Mouse (Mus musculus) kidney, postnatal 0 days (tissue): ENCODE results near the gene Rilp. TPM values are rescaled to one million over a fixed set of nuclear protein-coding genes. Genes with fewer than 3 reads are reported as not detected.

ENCODE experiments used
- ATAC-seq: fragments of 200-750 bp; cut with Nextera tagmentation; replicated peaks from 2 replicates; pipeline ENCODE4 v1.8.0; 2017; ENCODE audit warnings: low read depth, moderate number of reproducible peaks, moderate TSS enrichment, moderate library complexity; ENCODE audit not compliant: low FRiP score
- DNase-seq: peaks from one replicate; pipeline ENCODE4 v3.0.0-alpha.2; 2016; ENCODE audit warnings: low spot score
- H3K27ac ChIP-seq: fragments of 300-500 bp; sonication (generic); 2 replicates; pipeline ENCODE4 v1.5.1; 2014; ENCODE audit warnings: mild to moderate bottlenecking
- H3K27me3 ChIP-seq: fragments of 300-500 bp; sonication (generic); 2 replicates; pipeline ENCODE4 v1.6.1; 2014; ENCODE audit warnings: low read length, mixed read lengths; ENCODE audit not compliant: insufficient read depth
- H3K36me3 ChIP-seq: fragments of 300-500 bp; sonication (generic); 2 replicates; pipeline ENCODE4 v1.6.1; 2014; ENCODE audit warnings: low read length, mixed read lengths; ENCODE audit not compliant: insufficient read depth
- H3K4me1 ChIP-seq: fragments of 300-500 bp; sonication (generic); replicated peaks from 2 replicates; pipeline ENCODE4 v1.6.1; 2014; ENCODE audit warnings: antibody characterized with exemption, low read length, mixed read lengths; ENCODE audit not compliant: insufficient read depth
- H3K4me2 ChIP-seq: fragments of 300-500 bp; sonication (generic); 2 replicates; pipeline ENCODE4 v1.6.1; 2014; ENCODE audit warnings: mild to moderate bottlenecking, low read length, moderate library complexity, mixed read lengths
- H3K4me3 ChIP-seq: fragments of 300-500 bp; sonication (generic); replicated peaks from 2 replicates; pipeline ENCODE4 v1.5.1; 2014; ENCODE audit warnings: low read depth, low read length
- H3K9ac ChIP-seq: fragments of 300-500 bp; sonication (generic); 2 replicates; pipeline ENCODE4 v1.6.1; 2014; ENCODE audit warnings: low read depth, low read length
- H3K9me3 ChIP-seq: fragments of 300-500 bp; sonication (generic); replicated peaks from 2 replicates; pipeline ENCODE4 v1.6.1; 2016; ENCODE audit warnings: low read length, inconsistent platforms, mixed read lengths
- CTCF ChIP-seq: IDR thresholded peaks from 2 replicates; pipeline ENCODE4 v1.5.1; 2016; ENCODE audit warnings: antibody characterized with exemption, low read depth, mild to moderate bottlenecking, moderate library complexity
- WGBS: fragments of 180-500 bp; shearing (Covaris S2); extraction: QIAGEN DNeasy Blood & Tissue Kit; methylation state at CpG from one replicate; pipeline ENCODE4 v1.1.7; 2014; 5-methylcytosine and 5-hydroxymethylcytosine counted together
- polyA plus RNA-seq: library from polyadenylated mRNA; unstranded; fragments of >200 nt; fragmentation: Nextera tagmentation; extraction: Ambion mirVana; gene quantifications from 2 replicates; pipeline ENCODE4 v1.2.1, GENCODE M21; 2015

Rilp gene
- polyA plus RNA-seq = 4.2 and 4.5 TPM in 2 replicates

DNA sequence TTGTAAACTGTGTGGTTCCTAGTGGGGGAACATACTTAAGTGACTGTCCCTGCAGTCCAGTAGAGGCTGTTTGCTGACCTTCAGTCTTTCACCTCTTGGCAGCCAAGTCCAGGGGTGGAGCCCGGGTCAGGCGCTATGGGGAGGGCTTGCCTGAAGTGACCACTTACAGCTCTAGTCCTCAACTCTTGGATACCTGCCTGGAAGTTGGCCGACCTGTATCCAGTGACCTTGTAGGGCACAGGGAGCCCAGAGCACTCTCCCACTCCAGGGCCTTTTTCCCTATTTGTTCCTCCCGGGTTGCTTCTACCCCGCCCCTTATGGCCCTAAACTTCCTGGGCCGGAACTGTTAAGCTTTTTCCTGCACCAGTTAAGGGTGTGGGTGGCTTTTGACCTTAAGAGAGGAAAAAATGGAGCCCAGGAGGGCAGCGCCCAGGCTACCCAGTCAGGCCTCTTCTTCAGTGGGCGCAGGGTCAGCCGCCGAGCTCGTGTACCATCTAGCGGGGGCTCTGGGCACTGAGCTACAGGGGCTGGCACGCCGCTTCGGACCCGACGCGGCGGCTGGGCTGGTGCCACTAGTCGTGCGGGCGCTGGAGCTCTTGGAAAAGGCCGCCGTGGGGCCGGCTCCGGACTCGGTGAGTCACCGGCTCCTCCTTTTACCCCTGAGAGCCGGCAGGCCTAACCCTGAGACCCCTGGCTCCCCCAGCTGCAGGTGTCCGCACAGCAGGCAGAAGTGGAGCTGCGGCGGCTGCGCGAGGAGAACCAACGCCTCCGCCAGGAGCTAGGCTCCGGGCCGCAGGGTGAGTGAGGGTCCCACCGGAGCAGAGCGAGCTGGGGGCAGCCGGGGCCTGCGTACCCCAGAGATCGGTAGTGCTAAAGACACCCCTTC, at the start of gene Rilp:
Rilp (plus strand) TSS at position 354 of the 886 bp plus-strand sequence.
- Histone ChIP-seq H3K4me1 (peaks cover 11% of the 10 kb centered on the region), H3K4me2 (peak within 1 kb of the TSS; percentile 90), H3K9me3 (no peaks in the 10 kb centered on the region), H3K9ac (peak within 1 kb of the TSS; percentile 63), H3K27ac (peak within 1 kb of the TSS; percentile 92), H3K27me3 (no peaks in the 10 kb centered on the region), H3K4me3 (peak within 1 kb of the TSS; percentile 41), H3K36me3 (peaks cover 37% of the 10 kb centered on the region)
- 0 out of 2 replicates have a peak, but pooled peaks have one; percentile 30 for TF ChIP-seq CTCF
- peak; percentile 72 for DNase-seq
- peak; percentile 78 for ATAC-seq
- WGBS = 2% methylated on average over 43 of the region's 43 CpGs

DNA sequence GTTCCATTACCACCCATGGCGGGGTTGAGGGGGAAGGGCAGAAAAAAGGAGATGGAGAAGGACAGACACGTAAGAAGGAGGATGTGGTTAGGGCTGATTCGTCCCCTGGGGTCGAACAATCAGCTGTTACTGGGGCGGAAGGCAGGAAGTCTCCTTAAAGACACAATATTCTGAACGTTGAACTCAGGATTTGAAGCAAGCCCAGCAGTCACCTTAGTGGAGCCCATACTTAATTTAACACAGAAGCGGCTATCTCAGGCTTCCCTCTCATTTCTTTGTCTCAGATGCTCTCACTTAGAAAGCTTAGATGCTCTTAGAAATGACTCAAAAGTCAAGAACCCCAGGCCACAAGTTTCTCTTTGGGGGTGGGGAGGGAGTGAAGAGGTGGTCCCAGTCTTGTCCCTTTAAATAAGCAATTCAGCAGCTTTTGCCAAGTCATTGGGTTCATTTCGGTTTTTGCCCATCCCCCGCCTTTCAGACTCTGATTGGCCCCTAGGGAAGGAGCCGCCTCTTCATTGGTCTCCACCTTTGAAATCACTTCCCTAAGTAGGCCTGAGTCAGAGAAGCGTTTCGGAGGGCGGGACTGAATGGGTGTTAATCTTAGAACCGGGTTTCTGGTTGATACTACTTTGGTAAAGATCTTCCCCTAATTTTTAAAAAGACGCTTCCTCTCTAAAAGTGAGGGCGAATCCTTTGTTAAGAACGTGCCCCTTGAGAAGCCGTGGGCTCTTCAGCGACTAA, 49.6 kb upstream of the Rilp start:
- peak; percentile 15; the same call in 1 of the 2 replicates for ATAC-seq
- DNase-seq = peak; percentile 98
- no peak for TF ChIP-seq CTCF
- no peaks in the 10 kb centered on the region for H3K9me3 ChIP-seq
- H3K36me3 ChIP-seq = peaks cover 6% of the 10 kb centered on the region
- H3K4me3 ChIP-seq = peak overlapping the region; percentile 39
- 4% methylated on average over 19 of the region's 19 CpGs for WGBS
- peaks cover 20% of the 10 kb centered on the region for H3K4me1 ChIP-seq
- H3K27me3 ChIP-seq = no peaks in the 10 kb centered on the region
- H3K27ac ChIP-seq = peak overlapping the region; percentile 95
- H3K9ac ChIP-seq = peak overlapping the region; percentile 54
- H3K4me2 ChIP-seq = peak overlapping the region; percentile 69

DNA sequence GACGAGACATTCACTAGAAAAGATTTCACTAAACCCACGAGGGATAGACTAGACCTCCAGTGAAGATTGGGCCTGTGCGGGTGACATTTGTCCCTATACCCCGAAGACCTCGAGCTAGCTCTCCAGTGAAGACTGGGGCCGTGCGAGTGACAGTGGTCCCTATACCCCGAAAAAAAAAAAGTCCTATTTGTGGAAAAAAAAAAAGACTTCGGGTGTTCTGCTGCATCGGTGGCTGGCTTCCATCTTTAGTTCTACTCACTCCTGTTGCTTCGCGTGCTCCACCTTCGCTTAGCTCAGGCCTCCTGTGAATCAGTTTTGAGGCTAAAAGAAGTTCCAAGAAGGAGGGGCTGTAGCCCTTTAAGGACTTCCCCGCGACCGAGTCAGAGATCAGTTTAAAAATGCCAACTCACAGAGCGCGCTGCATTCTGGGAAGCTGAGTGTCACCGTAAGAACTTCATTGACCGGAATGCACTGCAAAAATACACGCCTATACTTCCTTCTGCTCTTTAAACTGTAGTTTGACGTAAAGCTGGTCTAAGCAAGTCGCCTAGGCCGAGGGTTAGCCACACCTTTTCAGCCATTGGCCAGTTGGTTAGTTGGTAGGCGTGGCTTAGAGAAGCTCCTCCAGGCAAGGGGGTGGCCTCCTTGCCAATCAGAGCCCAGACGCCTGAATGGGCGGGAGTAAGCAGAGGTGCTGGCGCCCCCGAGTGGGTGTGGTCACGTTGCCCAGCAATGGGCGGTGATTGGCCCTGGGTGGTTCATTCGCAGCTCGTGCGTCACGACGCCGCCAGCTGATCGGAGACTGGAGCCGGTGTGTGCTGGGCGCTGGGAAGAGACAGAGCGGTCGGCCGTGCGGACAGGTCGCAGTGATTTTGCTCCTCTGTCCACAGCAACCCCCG, 48.8 kb upstream of the Rilp start, which contains the start of gene Tlcd2:
Tlcd2 (plus strand) TSS at position 872 of the 899 bp plus-strand sequence.
- TF ChIP-seq CTCF = peak; percentile 42; the same call in 1 of the 2 replicates
- Histone ChIP-seq H3K4me2 (peak within 1 kb of the TSS; percentile 84), H3K36me3 (peaks cover 13% of the 10 kb centered on the region), H3K9me3 (no peaks in the 10 kb centered on the region), H3K4me1 (peaks cover 20% of the 10 kb centered on the region), H3K27me3 (no peaks in the 10 kb centered on the region), H3K27ac (peak within 1 kb of the TSS; percentile 95), H3K9ac (peak within 1 kb of the TSS; percentile 79), H3K4me3 (peak within 1 kb of the TSS; percentile 67)
- ATAC-seq (peak; percentile 91), DNase-seq (peak; percentile 100)
- WGBS = under 1% methylated on average over 46 of the region's 46 CpGs

DNA sequence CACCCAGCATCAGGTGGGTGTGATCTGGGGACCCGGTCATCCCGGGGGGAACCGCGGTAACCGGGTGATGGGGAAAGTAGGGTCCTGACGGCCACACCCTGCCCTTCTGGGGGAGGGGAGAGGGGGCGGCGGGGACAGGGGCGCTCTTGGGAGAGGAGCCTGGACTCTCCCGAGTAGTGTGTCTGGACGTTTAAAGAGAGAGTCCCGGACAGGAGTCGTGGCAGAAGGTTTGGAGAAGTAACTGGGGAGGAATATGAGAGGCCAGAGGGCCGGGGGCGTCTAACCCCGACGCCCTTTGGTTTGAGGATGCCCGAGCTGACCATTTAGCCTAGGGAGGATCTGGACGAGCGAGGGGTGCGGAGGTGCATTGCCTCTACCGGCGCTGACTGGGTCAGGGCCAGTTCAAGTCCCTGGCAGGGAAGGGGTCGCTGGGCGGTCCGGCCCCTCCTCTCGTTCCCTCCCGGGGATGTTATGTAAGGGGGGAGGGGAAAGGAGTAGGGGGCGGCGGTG, 48.1 kb upstream of the Rilp start:
- no peak for TF ChIP-seq CTCF
- DNase-seq = peak; percentile 8
- ATAC-seq = peak; percentile 0; the same call in 1 of the 2 replicates
- no peaks in the 10 kb centered on the region for H3K27me3 ChIP-seq
- WGBS = under 1% methylated on average over 28 of the region's 30 CpGs
- peaks cover 13% of the 10 kb centered on the region for H3K36me3 ChIP-seq
- peak overlapping the region; percentile 93 for H3K27ac ChIP-seq
- peak overlapping the region; percentile 67 for H3K4me3 ChIP-seq
- H3K4me2 ChIP-seq = peak overlapping the region; percentile 84
- no peaks in the 10 kb centered on the region for H3K9me3 ChIP-seq
- peak overlapping the region; percentile 79 for H3K9ac ChIP-seq
- peaks cover 20% of the 10 kb centered on the region for H3K4me1 ChIP-seq

DNA sequence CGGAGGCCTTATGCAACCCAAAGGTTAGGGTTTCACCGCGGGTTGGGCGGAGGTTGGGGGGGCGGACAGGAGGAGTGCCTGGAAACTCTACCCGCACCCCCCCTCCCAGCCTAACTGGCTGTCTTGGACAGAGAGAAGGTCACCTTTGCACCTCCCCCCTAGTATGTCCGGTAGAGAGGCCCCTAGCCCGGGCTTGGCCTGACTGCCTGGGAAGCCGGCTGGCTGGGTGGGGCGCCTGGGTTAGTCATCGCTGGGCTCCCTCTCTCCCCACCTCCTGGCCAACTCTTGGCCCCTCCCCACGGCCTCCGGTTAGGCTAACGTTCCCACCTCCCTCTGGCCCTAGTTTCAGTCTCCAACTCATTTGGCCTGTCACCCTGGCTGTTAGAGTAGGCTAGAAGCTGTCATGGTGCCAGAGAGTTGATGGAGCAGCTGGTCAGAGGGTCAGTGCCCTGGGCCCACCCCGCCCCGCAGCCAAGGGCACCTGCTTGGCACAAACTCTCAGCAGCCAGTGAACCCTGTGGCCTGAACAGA, 47.6 kb upstream of the Rilp start:
- Histone ChIP-seq H3K27ac (peak overlapping the region; percentile 93), H3K4me2 (peak overlapping the region; percentile 84), H3K4me1 (peaks cover 23% of the 10 kb centered on the region), H3K9ac (peak overlapping the region; percentile 79), H3K9me3 (no peaks in the 10 kb centered on the region), H3K4me3 (peak overlapping the region; percentile 67), H3K27me3 (no peaks in the 10 kb centered on the region), H3K36me3 (peaks cover 13% of the 10 kb centered on the region)
- DNase-seq = peak; percentile 61
- 2% methylated on average over 14 of the region's 16 CpGs for WGBS
- TF ChIP-seq CTCF = no peak
- peak; percentile 27 for ATAC-seq
